Mouse (Mus musculus) embryonic facial prominence, embryonic 15.5 days (tissue): Measurements from ENCODE around the gene Heyl. TPM values are rescaled to one million over a fixed set of nuclear protein-coding genes. Genes with fewer than 3 reads are reported as not detected.

Source experiments
- ATAC-seq: fragments of 200-750 bp; cut with Nextera tagmentation; 2 replicates; pipeline ENCODE4 v1.8.0; 2017; ENCODE audit warnings: low read depth, moderate TSS enrichment; ENCODE audit not compliant: insufficient number of reproducible peaks, low FRiP score, low TSS enrichment
- H3K27ac ChIP-seq: fragments of 300-500 bp; sonication (generic); replicated peaks from 2 replicates; pipeline ENCODE4 v1.5.1; 2015; ENCODE audit warnings: mild to moderate bottlenecking, inconsistent platforms
- H3K27me3 ChIP-seq: fragments of 300-500 bp; sonication (generic); 2 replicates; pipeline ENCODE4 v1.6.1; 2015; ENCODE audit warnings: inconsistent platforms
- H3K36me3 ChIP-seq: fragments of 300-500 bp; sonication (generic); 2 replicates; pipeline ENCODE4 v1.6.1; 2015; ENCODE audit warnings: mild to moderate bottlenecking, inconsistent platforms
- H3K4me1 ChIP-seq: fragments of 300-500 bp; sonication (generic); 2 replicates; pipeline ENCODE4 v1.6.1; 2015; ENCODE audit warnings: inconsistent platforms
- H3K4me2 ChIP-seq: fragments of 300-500 bp; sonication (generic); replicated peaks from 2 replicates; pipeline ENCODE4 v1.6.1; 2015; ENCODE audit warnings: mild to moderate bottlenecking, inconsistent platforms
- H3K4me3 ChIP-seq: fragments of 300-500 bp; sonication (generic); replicated peaks from 2 replicates; pipeline ENCODE4 v1.5.1; 2015; ENCODE audit warnings: mild to moderate bottlenecking, inconsistent platforms
- H3K9ac ChIP-seq: fragments of 300-500 bp; sonication (generic); 2 replicates; pipeline ENCODE4 v1.6.1; 2015; ENCODE audit warnings: inconsistent platforms
- H3K9me3 ChIP-seq: fragments of 300-500 bp; sonication (generic); replicated peaks from 2 replicates; pipeline ENCODE4 v1.6.1; 2016; ENCODE audit warnings: inconsistent platforms
- WGBS: fragments of 180-500 bp; shearing (Covaris S2); methylation state at CpG from one replicate; pipeline ENCODE4 v1.1.7; 2015; 5-methylcytosine and 5-hydroxymethylcytosine counted together
- polyA plus RNA-seq: library from polyadenylated mRNA; unstranded; fragments of >200 nt; fragmentation: Nextera tagmentation; extraction: Ambion mirVana; gene quantifications from 2 replicates; pipeline ENCODE4 v1.2.1, GENCODE M21; 2015

Heyl gene
- 15.6 and 16.8 TPM in 2 replicates for polyA plus RNA-seq

DNA sequence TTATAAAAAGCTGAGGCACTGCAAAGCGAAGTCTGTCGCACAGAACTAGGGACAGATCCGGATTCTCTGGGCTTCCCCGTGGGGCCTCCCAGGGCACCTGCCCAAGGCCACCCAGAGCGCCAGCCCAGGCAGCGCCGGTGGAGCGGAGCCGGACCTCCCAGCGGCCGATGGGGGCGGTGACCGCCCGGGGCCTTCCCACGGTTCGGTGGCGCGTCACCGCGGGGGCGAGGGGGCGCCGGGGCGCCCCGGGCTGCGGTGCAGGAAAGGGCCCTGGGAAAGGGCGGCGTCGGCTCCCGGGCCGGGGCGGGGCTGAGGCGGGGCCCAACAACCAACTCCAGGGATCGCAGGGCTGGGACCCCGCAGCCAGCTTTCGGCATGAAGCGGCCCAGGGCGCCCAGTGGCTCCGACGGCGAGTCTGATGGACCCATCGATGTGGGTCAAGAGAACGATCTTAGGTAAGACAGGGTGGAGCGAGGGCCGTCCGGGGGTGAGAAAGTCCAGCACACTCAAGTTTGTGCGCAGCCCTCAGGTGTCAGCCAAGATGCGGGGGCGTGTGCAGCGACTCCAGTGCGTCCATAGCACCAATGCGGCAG lies at the start of gene Heyl:
Gene Heyl (plus strand): TSS at position 65 of the 593 bp plus-strand sequence.
- WGBS: under 1% methylated on average over 47 of the region's 52 CpGs
- Histone ChIP-seq H3K9ac (peak within 1 kb of the TSS; percentile 26; the same call in 1 of the 2 replicates), H3K9me3 (no peaks in the 10 kb centered on the region), H3K4me1 (peaks cover 30% of the 10 kb centered on the region), H3K4me2 (peak within 1 kb of the TSS; percentile 89), H3K36me3 (no peaks in the 10 kb centered on the region), H3K27me3 (peaks cover 50% of the 10 kb centered on the region), H3K27ac (no peak within 1 kb of the TSS), H3K4me3 (peak within 1 kb of the TSS; percentile 47)
- peak; percentile 40 for ATAC-seq

DNA sequence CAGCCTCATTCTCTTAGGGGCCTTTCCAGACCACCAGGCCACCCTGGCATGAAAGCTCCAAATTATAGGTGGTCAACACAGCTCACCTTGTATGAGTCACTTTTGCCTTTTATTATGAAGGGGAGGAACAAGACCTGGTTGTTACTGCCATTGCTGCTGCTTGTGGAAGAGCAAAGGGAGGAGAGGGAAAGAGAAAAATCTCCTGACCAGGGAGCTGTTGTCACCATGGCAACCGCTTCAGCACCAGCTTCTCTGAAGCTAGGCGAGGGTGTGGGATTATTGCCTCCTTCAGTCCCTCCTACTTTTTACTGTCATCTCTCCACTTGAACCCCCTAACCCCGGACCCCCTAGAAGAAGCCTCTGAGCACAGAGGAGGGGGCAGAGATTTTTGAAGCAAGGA lies 48.5 kb upstream of the Heyl start:
- peaks cover 63% of the 10 kb centered on the region for H3K27me3 ChIP-seq
- H3K9ac ChIP-seq: no peak overlapping the region
- H3K27ac ChIP-seq: no peak overlapping the region
- H3K4me1 ChIP-seq: peaks cover 17% of the 10 kb centered on the region
- H3K9me3 ChIP-seq: no peaks in the 10 kb centered on the region
- no peak overlapping the region for H3K4me3 ChIP-seq
- no peak for ATAC-seq
- H3K4me2 ChIP-seq: no peak overlapping the region
- 50% methylated on average over 3 of the region's 3 CpGs for WGBS
- no peaks in the 10 kb centered on the region for H3K36me3 ChIP-seq

DNA sequence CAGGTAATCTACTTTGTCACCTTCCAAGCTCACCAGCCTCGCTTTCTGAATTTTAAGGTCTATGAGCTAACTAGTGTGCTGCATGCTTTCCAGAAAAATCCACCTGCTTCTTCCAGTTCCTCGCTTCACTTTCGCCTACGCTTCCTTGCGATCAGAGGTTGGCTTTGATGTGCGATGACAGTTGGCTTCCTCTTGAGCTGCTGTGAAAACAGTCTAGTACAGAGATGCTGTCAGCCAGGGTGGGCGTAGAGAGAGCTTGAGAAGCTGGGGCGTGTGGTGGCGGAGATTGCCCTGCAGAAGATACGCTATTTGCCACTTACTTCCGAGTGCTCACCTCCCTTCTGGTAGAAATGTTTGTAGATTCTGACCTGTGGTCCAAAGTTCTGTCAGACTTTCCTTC lies 41.0 kb upstream of the Heyl start:
- peaks cover 7% of the 10 kb centered on the region; the same call in 1 of the 2 replicates for H3K27me3 ChIP-seq
- no peaks in the 10 kb centered on the region for H3K36me3 ChIP-seq
- WGBS: 77% methylated on average over 11 of the region's 11 CpGs
- H3K4me3 ChIP-seq: no peak overlapping the region
- no peaks in the 10 kb centered on the region for H3K4me1 ChIP-seq
- no peak for ATAC-seq
- no peak overlapping the region for H3K27ac ChIP-seq
- H3K9me3 ChIP-seq: no peaks in the 10 kb centered on the region
- H3K4me2 ChIP-seq: no peak overlapping the region
- no peak overlapping the region for H3K9ac ChIP-seq

DNA sequence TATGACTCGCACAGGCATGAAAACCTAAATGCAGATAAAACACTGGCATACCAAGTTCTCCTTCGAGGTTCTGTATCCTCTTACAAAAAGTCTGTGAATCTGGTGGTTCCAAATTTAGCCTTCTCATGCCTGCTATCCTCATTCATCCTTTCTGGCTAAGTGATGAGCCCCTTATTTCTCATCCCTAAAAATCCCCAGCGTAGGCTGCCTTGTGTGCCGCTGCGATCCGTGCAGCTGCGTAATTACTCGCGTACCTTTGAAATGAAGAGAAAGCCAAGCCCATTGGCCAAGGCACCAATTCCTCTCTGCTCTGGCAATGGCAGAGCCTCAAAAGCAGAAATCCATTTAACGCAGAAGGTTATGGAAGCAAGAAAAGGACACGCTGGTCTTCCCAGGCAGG lies 39.6 kb upstream of the Heyl start:
- H3K27me3 ChIP-seq: peaks cover 15% of the 10 kb centered on the region; the same call in 1 of the 2 replicates
- no peaks in the 10 kb centered on the region for H3K36me3 ChIP-seq
- ATAC-seq: no peak
- H3K9ac ChIP-seq: no peak overlapping the region
- no peak overlapping the region for H3K4me2 ChIP-seq
- no peak overlapping the region for H3K4me3 ChIP-seq
- 84% methylated on average over 11 of the region's 11 CpGs for WGBS
- no peaks in the 10 kb centered on the region for H3K9me3 ChIP-seq
- H3K27ac ChIP-seq: no peak overlapping the region
- no peaks in the 10 kb centered on the region for H3K4me1 ChIP-seq

DNA sequence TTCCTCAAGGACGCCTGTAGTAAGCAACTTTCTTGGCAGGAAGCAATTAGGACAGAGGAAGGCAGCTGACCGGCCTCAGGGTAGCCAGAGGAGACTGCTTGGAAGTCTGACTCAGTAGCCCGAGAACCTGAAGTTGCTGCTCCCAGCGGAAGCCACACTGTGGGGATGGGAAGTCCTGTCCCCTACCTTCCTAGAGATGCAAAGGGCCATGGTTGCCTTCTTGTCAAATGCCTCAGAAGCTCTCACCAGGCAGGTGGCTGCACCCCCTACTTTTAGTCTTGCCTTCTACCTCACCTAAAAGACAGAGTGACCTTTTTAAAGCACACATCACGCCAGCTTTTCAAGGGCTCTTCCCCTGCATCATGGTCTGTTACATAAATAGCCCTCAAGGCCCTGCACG lies 36.7 kb upstream of the Heyl start:
- ATAC-seq: no peak
- H3K4me3 ChIP-seq: no peak overlapping the region
- WGBS: 36% methylated on average over 6 of the region's 6 CpGs
- H3K9ac ChIP-seq: no peak overlapping the region
- H3K9me3 ChIP-seq: no peaks in the 10 kb centered on the region
- no peak overlapping the region for H3K27ac ChIP-seq
- no peak overlapping the region for H3K4me2 ChIP-seq
- peaks cover 37% of the 10 kb centered on the region for H3K27me3 ChIP-seq
- peaks cover 10% of the 10 kb centered on the region for H3K4me1 ChIP-seq
- H3K36me3 ChIP-seq: no peaks in the 10 kb centered on the region

DNA sequence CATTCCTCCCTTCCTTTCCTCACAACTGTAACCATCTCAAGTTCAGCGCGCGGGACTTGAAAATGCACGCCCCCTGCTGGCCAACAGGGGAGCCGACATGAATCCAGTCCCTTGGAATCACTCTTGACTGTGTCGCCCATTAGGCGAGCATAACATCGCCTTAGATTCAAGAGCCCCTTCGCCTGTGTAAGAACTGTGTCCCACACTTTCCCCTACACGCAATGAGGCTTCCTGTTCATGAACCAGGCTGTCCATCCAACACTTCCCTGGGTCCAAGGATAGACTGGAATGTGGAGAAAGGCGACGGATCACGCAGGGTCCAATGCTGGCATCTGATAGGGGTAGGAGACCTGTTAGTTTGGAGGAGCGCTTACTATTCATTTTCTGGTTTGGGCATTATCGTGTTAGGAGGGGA lies 32.6 kb upstream of the Heyl start:
- Histone ChIP-seq H3K4me3 (peak overlapping the region; percentile 40), H3K9me3 (no peaks in the 10 kb centered on the region), H3K36me3 (no peaks in the 10 kb centered on the region), H3K4me1 (peaks cover 14% of the 10 kb centered on the region), H3K27ac (no peak overlapping the region), H3K4me2 (peak overlapping the region; percentile 85), H3K9ac (no peak overlapping the region), H3K27me3 (peaks cover 45% of the 10 kb centered on the region)
- WGBS: 2% methylated on average over 15 of the region's 15 CpGs
- no peak for ATAC-seq

DNA sequence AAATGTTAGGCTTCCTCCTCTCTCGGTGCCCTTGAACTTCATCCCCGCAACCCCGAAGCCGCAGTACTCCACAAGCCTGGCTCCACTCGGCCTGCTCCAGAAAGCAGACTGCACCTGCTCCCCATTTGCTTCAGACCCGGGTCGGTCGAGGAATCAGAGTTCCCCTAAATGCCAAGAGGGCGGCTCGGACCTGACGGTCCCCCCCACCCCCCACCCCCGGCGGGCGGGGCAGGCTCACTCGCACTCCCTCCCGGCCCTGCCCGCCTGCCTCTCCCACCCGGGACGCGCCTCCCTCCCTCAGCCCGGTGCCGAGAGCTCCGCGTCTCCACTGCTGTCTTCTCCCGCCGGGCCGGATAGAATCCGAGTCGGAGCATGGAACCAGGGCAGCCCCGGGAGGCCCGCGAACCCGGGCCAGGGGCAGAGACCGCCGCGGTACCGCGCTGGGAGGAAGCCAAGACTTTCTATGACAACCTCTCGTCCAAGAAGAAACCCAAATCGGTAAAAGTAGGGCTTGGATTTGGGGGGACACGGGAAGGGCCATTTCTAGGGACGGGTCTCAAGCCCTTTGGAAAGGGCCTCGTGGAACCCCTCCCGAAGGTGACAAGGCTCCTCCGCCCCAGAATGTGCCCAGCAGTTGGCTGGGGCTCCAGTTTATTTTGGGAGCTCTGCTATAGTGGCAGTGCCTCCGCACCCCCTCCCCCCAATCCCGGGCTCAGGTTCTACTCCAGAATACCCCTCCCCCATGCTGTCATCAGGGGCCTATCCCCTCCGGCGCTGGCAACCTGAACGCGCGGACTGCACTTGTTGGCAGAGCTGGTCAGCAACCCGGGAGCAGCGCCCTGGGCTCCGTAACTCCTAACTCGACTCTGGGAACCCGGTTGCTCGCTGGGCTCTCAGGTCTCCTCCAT lies 31.9 kb upstream of the Heyl start, which contains the start of gene Nt5c1a:
Gene Nt5c1a (plus strand): TSS at position 319 of the 908 bp plus-strand sequence.
- ATAC-seq: peak; percentile 32; the same call in 1 of the 2 replicates
- H3K27me3 ChIP-seq: peaks cover 45% of the 10 kb centered on the region

DNA sequence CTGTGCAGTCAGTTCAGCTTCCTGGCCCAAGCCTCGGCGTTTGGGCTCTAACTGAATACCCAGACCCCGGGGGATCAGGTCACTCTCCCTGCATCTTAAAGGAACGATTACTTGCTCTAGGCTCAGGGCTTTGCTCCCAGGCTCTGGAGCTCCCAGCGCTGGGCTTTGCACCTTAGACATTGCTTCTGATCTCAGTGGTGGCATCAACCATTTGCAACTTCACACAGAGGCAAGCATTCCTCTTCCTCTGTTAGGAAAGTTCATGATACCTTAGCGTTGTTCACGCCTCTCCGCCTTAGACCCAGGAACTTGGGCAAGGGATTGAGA lies 31.3 kb upstream of the Heyl start:
- Histone ChIP-seq H3K27me3 (peaks cover 45% of the 10 kb centered on the region), H3K9me3 (no peaks in the 10 kb centered on the region), H3K4me3 (peak overlapping the region; percentile 40), H3K36me3 (no peaks in the 10 kb centered on the region), H3K27ac (no peak overlapping the region), H3K9ac (no peak overlapping the region), H3K4me2 (peak overlapping the region; percentile 85), H3K4me1 (peaks cover 14% of the 10 kb centered on the region)
- ATAC-seq: no peak
- 11% methylated on average over 8 of the region's 8 CpGs for WGBS

More for the DNA sequence above, 31.9 kb upstream of the Heyl start, which contains the start of gene Nt5c1a:
- Histone ChIP-seq H3K9ac (no peak within 1 kb of the TSS), H3K9me3 (no peaks in the 10 kb centered on the region), H3K4me1 (peaks cover 14% of the 10 kb centered on the region), H3K36me3 (no peaks in the 10 kb centered on the region), H3K4me2 (peak within 1 kb of the TSS; percentile 85), H3K4me3 (peak within 1 kb of the TSS; percentile 40), H3K27ac (no peak within 1 kb of the TSS)
- under 1% methylated on average over 57 of the region's 58 CpGs for WGBS

DNA sequence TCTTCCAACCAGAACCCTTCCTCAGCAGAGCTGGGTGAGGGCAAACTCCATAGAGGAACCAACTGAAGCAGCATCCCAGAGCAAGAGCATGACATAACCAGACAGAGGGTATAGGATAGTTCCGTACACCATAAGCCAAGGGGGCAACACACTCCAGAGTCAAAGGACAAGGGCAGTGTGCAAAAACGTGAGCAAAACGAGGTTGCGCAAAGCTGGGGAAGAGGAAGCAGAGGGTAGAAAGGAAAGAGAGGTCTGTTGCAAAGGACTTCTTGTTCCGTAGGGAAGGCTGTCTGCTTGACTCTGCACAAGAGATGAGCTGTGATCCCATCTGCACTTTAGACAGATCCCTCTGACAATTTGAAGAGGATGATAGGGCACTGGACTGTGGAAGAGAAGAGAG lies 26.0 kb upstream of the Heyl start:
- H3K4me3 ChIP-seq: no peak overlapping the region
- H3K4me2 ChIP-seq: no peak overlapping the region
- H3K27me3 ChIP-seq: peaks cover 8% of the 10 kb centered on the region
- no peaks in the 10 kb centered on the region for H3K9me3 ChIP-seq
- no peak overlapping the region for H3K27ac ChIP-seq
- ATAC-seq: no peak
- H3K4me1 ChIP-seq: no peaks in the 10 kb centered on the region
- no peak overlapping the region for H3K9ac ChIP-seq
- WGBS: 77% methylated on average over 5 of the region's 5 CpGs
- no peaks in the 10 kb centered on the region for H3K36me3 ChIP-seq

DNA sequence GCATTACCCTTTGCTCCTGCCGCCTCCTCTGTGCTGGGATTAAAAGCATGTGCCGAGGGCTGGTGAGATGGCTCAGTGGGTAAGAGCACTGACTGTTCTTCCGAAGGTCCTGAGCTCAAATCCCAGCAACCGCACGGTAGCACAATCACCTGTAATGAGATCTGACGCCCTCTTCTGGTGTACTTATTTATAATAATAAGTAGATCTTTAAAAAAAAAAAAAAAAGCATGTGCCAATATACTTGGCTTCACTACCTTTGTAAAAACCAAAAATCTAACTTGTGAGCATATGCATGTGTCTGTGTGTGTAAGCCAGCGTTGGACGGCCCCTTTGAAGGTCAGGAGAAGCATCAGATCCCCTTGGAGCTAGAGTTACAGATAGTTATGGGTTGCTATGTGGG lies 22.4 kb upstream of the Heyl start:
- H3K36me3 ChIP-seq: no peaks in the 10 kb centered on the region
- H3K4me1 ChIP-seq: no peaks in the 10 kb centered on the region
- H3K27me3 ChIP-seq: no peaks in the 10 kb centered on the region; the same call in 1 of the 2 replicates
- ATAC-seq: no peak
- no peak overlapping the region for H3K9ac ChIP-seq
- H3K9me3 ChIP-seq: no peaks in the 10 kb centered on the region
- no peak overlapping the region for H3K27ac ChIP-seq
- no peak overlapping the region for H3K4me3 ChIP-seq
- no peak overlapping the region for H3K4me2 ChIP-seq
- 56% methylated on average over 8 of the region's 8 CpGs for WGBS

DNA sequence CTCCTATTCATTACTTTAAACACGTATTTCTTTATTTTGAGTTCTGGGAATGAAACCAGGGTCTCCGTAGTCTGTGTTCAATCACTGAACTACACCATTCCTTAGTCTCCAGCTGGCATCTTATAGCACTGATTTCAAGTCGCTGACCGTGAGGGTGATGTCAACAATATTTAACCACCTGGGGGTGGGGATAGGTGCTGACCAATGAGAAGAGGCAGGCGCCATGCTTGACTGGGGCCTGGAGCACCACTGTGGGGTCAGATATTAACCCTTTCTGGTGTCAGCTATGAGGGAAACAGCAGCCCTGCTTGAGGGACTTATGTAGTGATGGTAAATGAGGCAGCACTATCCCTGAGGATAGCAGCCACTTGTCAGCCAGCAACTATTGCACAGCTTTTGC lies 21.9 kb upstream of the Heyl start:
- H3K9ac ChIP-seq: no peak overlapping the region
- no peaks in the 10 kb centered on the region; the same call in 1 of the 2 replicates for H3K27me3 ChIP-seq
- no peaks in the 10 kb centered on the region for H3K36me3 ChIP-seq
- H3K27ac ChIP-seq: no peak overlapping the region
- 55% methylated on average over 5 of the region's 5 CpGs for WGBS
- no peak overlapping the region for H3K4me2 ChIP-seq
- H3K4me3 ChIP-seq: no peak overlapping the region
- H3K4me1 ChIP-seq: no peaks in the 10 kb centered on the region
- ATAC-seq: no peak
- no peaks in the 10 kb centered on the region for H3K9me3 ChIP-seq
